Mouse (Mus musculus) heart, embryonic 16.5 days (tissue): Measurements from ENCODE around the gene Ndufs3. TPM values are rescaled to one million over a fixed set of nuclear protein-coding genes. Genes with fewer than 3 reads are reported as not detected.

Experiments used
- ATAC-seq: fragments of 200-750 bp; cut with Nextera tagmentation; replicated peaks from 2 replicates; pipeline ENCODE4 v1.8.0; 2017; ENCODE audit warnings: moderate number of reproducible peaks; ENCODE audit not compliant: insufficient read depth, low FRiP score; ENCODE audit errors: extremely low read depth
- H3K27ac ChIP-seq: fragments of 300-500 bp; sonication (generic); 2 replicates; pipeline ENCODE4 v1.5.1; 2014; ENCODE audit warnings: mild to moderate bottlenecking, low read length, control low read depth, moderate library complexity
- H3K27me3 ChIP-seq: fragments of 300-500 bp; sonication (generic); 2 replicates; pipeline ENCODE4 v1.6.1; 2014; ENCODE audit warnings: low read length, mixed read lengths; ENCODE audit not compliant: control insufficient read depth, insufficient read depth
- H3K36me3 ChIP-seq: fragments of 300-500 bp; sonication (generic); 2 replicates; pipeline ENCODE4 v1.6.1; 2014; ENCODE audit not compliant: control insufficient read depth, insufficient read depth
- H3K4me1 ChIP-seq: fragments of 300-500 bp; sonication (generic); 2 replicates; pipeline ENCODE4 v1.6.1; 2014; ENCODE audit warnings: low read length, mixed read lengths; ENCODE audit not compliant: control insufficient read depth, insufficient read depth
- H3K4me2 ChIP-seq: fragments of 300-500 bp; sonication (generic); 2 replicates; pipeline ENCODE4 v1.6.1; 2014; ENCODE audit warnings: low read depth, mild to moderate bottlenecking, control low read depth, low read length
- H3K4me3 ChIP-seq: fragments of 300-500 bp; sonication (generic); 2 replicates; pipeline ENCODE4 v1.5.1; 2014; ENCODE audit warnings: mild to moderate bottlenecking, control low read depth, low read length
- H3K9ac ChIP-seq: fragments of 300-500 bp; sonication (generic); 2 replicates; pipeline ENCODE4 v1.6.1; 2014; ENCODE audit warnings: low read length, control low read depth
- H3K9me3 ChIP-seq: fragments of 300-500 bp; sonication (generic); replicated peaks from 2 replicates; pipeline ENCODE4 v1.6.1; 2016; ENCODE audit warnings: low read length; ENCODE audit not compliant: control insufficient read depth
- WGBS: fragments of 180-500 bp; shearing (Covaris S2); extraction: QIAGEN DNeasy Blood & Tissue Kit; methylation state at CpG from one replicate; pipeline ENCODE4 v1.1.7; 2014; 5-methylcytosine and 5-hydroxymethylcytosine counted together
- polyA plus RNA-seq: library from polyadenylated mRNA; unstranded; fragments of >200 nt; fragmentation: Nextera tagmentation; extraction: Ambion mirVana; gene quantifications from 2 replicates; pipeline ENCODE4 v1.2.1, GENCODE M21; 2015

Ndufs3 gene
- polyA plus RNA-seq, 1 experiment from 2014 or later = 420 TPM

DNA sequence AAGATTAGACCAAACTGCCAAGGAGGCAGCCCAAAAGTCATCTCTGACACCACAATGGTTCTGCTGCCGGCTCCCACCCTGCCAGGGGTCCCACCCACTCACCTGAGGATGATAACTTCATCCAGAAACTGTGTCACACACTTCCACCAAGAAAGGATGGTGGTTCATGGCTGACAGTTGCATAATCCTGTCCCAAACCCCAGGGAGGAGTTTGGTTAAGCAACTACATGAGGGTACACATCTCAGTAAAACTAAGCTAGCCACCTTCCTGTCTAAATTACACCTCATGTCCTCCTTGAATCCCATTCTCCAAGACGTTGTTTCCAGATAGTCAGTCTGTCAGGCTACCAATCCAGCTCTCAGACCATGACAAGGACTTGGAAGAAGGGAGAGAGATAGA lies 27.6 kb upstream of the Ndufs3 start:
- Histone ChIP-seq H3K27ac (no peak overlapping the region), H3K4me3 (no peak overlapping the region), H3K9ac (no peak overlapping the region), H3K36me3 (no peaks in the 10 kb centered on the region), H3K27me3 (no peaks in the 10 kb centered on the region), H3K4me1 (no peaks in the 10 kb centered on the region), H3K4me2 (no peak overlapping the region), H3K9me3 (no peaks in the 10 kb centered on the region)
- WGBS = 64% methylated on average over 2 of the region's 2 CpGs
- no peak for ATAC-seq

GRCm38 (mm10) chr2:90931829-90932228 lies 27.2 kb upstream of the Ndufs3 start:
- no peak overlapping the region for H3K4me2 ChIP-seq
- no peaks in the 10 kb centered on the region for H3K27me3 ChIP-seq
- no peak overlapping the region for H3K9ac ChIP-seq
- no peaks in the 10 kb centered on the region for H3K4me1 ChIP-seq
- H3K4me3 ChIP-seq = no peak overlapping the region
- ATAC-seq = no peak
- H3K36me3 ChIP-seq = no peaks in the 10 kb centered on the region
- no peaks in the 10 kb centered on the region for H3K9me3 ChIP-seq
- WGBS = 66% methylated on average over 8 of the region's 8 CpGs
- H3K27ac ChIP-seq = no peak overlapping the region

- WGBS = 84% methylated on average over 13 of the region's 13 CpGs
- no peaks in the 10 kb centered on the region for H3K27me3 ChIP-seq
- H3K36me3 ChIP-seq = no peaks in the 10 kb centered on the region
- ATAC-seq = no peak
- no peaks in the 10 kb centered on the region for H3K4me1 ChIP-seq
- H3K9me3 ChIP-seq = no peaks in the 10 kb centered on the region
- H3K4me3 ChIP-seq = no peak overlapping the region
- H3K9ac ChIP-seq = no peak overlapping the region
- H3K4me2 ChIP-seq = no peak overlapping the region
- H3K27ac ChIP-seq = no peak overlapping the region
Observed at GRCm38 (mm10) chr2:90928566-90928965, 23.9 kb upstream of the Ndufs3 start.

DNA sequence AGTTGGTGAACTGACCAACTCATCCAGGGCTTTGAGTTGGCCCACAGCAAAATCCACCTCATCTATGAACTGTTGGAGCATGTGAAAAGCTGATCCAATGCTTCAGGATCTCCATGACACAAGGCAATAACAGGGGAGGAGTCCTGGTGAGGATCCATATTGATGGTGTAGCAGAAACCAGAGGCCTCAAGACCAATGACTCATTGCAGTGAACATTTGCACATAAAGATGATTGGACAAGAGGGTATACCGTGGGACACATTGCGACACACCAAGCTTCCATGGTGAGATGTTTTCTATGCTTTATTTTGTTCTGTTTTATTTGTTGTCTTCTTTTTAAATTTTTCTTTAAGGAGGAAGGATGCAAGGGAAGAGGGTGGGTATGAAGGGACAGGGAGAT lies 18.0 kb upstream of the Ndufs3 start:
- no peak for ATAC-seq
- no peaks in the 10 kb centered on the region for H3K9me3 ChIP-seq
- no peak overlapping the region for H3K4me2 ChIP-seq
- H3K9ac ChIP-seq = no peak overlapping the region
- 92% methylated on average over 2 of the region's 2 CpGs for WGBS
- no peak overlapping the region for H3K4me3 ChIP-seq
- peaks cover 5% of the 10 kb centered on the region; the same call in 1 of the 2 replicates for H3K4me1 ChIP-seq
- no peak overlapping the region for H3K27ac ChIP-seq
- no peaks in the 10 kb centered on the region for H3K36me3 ChIP-seq
- H3K27me3 ChIP-seq = no peaks in the 10 kb centered on the region

DNA sequence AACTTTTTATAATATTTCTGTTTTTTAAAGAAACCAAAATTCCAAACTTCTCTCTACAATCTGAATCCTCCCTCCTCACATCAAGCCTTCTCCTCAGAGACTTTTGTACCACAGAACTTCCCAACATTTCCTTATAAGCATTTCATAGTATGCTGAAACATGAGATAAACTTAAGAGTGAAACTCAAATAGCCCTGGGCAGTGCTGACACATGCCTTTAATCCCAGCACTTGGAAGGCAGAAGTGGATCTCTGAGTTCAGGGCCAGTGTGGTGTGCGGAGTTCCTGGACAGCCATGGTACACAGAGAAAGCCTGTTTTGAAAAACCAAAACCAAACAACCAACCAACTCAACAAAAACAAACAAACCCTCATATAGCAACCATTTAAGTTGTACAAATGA lies 16.6 kb upstream of the Ndufs3 start:
- peak overlapping the region; percentile 52; the same call in 1 of the 2 replicates for H3K27ac ChIP-seq
- ATAC-seq = no peak

DNA sequence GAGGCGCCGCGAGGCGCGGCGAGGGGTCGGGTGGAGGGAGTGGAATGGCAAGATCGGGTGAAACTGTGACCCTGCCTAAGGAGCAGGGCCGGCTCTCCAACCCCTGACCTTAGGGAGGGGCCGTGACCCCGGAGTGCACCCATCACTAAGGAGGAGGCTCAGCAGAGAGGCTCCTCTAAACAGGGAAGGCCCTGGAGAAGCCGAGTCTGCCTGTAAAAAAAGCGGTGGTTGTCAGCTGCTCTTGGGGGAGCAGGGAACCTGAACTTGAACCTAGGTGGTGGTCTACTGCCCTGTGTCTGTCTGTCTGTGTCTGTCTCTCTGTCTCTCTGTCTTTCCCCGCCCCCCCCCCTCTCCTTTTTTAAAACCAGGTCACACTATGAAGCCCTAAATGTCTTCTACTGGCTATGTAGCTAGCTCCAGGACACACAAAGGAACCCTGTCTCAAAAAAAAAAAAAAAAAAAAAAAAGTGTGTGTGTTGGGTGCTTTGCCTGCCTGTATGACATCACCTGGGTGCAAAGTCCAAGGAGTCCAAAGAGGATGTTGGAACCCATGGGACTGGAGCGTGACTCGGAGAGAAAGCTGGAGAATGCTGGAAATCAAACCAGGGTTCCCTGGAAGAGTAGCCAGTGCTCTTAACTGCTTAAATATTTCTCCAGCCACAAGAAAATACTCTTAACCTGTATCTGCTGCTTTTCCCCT lies 13.5 kb upstream of the Ndufs3 start:
- Histone ChIP-seq H3K9me3 (no peaks in the 10 kb centered on the region), H3K27ac (peak overlapping the region; percentile 98), H3K4me1 (peaks cover 26% of the 10 kb centered on the region), H3K4me2 (peak overlapping the region; percentile 86), H3K4me3 (peak overlapping the region; percentile 74), H3K9ac (peak overlapping the region; percentile 96), H3K36me3 (0 out of 2 replicates have a peak, but pooled peaks cover 2% of the 10 kb centered on the region), H3K27me3 (no peaks in the 10 kb centered on the region)
- WGBS = 8% methylated on average over 16 of the region's 16 CpGs
- no peak for ATAC-seq

More for the DNA sequence above, 16.6 kb upstream of the Ndufs3 start:
- WGBS = 47% methylated on average over 1 of the region's 1 CpGs
- Histone ChIP-seq H3K36me3 (no peaks in the 10 kb centered on the region), H3K4me2 (no peak overlapping the region), H3K27me3 (no peaks in the 10 kb centered on the region), H3K4me1 (peaks cover 9% of the 10 kb centered on the region; the same call in 1 of the 2 replicates), H3K9ac (no peak overlapping the region), H3K9me3 (no peaks in the 10 kb centered on the region), H3K4me3 (no peak overlapping the region)

DNA sequence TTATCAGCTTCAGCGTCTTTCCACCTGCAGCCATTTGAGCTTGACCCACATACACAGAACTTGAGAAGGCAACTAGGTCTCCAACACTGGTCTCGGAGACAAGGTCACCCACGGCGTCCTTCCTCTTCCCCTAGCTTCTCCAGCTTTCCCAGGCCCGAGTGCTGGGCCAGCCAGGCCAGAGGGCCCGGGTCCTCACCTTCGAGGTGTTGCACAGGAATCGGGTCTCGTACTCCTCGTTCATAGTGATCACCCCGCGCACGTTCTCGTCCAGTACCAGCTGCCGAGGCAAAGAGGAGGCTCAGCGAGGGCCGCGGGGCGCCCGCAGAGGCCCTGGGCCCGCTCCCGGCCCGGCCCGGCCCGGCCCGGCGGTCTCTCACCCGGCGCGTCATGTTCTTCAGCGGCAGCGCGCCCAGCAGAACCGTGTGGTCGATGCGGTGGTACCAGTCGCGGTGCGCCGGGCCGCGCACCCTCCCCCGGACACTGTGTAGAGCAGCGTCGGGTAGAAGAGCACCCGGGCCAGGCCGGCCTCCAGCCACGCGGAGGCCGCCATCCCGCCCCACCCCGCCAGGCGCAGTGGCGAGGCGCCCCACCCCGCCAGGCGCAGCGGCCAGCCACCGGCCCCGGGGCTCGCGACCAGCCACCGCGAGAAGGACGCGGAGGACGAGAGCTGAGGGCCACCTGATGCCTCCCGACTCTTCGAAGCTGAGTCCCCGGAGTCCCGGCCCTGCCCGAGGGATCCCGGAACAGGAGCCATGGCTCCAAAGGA lies 12.8 kb upstream of the Ndufs3 start:
- peak overlapping the region; percentile 74 for H3K4me3 ChIP-seq
- H3K36me3 ChIP-seq = 0 out of 2 replicates have a peak, but pooled peaks cover 4% of the 10 kb centered on the region
- no peaks in the 10 kb centered on the region for H3K27me3 ChIP-seq
- H3K4me2 ChIP-seq = peak overlapping the region; percentile 86
- H3K9me3 ChIP-seq = no peaks in the 10 kb centered on the region
- under 1% methylated on average over 73 of the region's 73 CpGs for WGBS
- H3K27ac ChIP-seq = peak overlapping the region; percentile 98
- ATAC-seq = peak; percentile 82
- H3K4me1 ChIP-seq = peaks cover 26% of the 10 kb centered on the region
- H3K9ac ChIP-seq = peak overlapping the region; percentile 96

DNA sequence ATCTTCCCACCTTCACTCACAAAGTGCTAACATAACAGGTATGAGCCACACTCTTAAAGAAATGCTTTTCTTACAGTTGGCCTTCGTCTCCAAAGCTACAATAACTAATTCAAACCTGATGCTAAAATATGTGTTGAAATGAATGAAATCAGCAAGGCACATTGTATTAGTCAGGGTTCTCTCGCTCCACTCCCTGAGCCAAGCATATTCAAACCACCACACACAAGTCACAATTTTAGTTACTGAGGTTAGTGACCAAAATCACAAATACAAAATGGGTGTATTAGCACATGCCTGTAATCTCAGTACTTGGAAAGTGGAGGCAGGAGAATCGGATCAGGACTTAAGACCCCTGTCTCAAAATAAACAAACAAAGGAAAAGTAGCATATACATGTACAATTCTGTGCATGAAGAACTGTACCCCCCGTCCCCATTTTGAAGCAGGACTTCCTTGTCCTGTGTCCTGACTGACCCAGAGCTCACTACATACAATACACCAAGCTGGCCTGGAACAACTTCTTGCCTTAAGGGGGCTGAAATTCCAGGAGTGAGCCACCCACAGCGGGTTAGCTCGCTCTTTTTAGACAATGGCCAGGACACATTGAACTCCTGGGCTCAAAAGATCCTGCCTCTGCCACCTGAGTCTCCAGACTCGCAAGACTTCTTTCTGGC lies 12.1 kb upstream of the Ndufs3 start:
- peaks cover 26% of the 10 kb centered on the region for H3K4me1 ChIP-seq
- peak overlapping the region; percentile 74 for H3K4me3 ChIP-seq
- 13% methylated on average over 7 of the region's 7 CpGs for WGBS
- peak overlapping the region; percentile 98 for H3K27ac ChIP-seq
- no peaks in the 10 kb centered on the region for H3K27me3 ChIP-seq
- peak overlapping the region; percentile 96 for H3K9ac ChIP-seq
- H3K9me3 ChIP-seq = no peaks in the 10 kb centered on the region
- H3K4me2 ChIP-seq = peak overlapping the region; percentile 86
- no peak; the same call in 1 of the 2 replicates for ATAC-seq
- peaks cover 5% of the 10 kb centered on the region; the same call in 1 of the 2 replicates for H3K36me3 ChIP-seq
